Mouse (Mus musculus): ENCODE data around the gene Fkbp1a.

DNA sequence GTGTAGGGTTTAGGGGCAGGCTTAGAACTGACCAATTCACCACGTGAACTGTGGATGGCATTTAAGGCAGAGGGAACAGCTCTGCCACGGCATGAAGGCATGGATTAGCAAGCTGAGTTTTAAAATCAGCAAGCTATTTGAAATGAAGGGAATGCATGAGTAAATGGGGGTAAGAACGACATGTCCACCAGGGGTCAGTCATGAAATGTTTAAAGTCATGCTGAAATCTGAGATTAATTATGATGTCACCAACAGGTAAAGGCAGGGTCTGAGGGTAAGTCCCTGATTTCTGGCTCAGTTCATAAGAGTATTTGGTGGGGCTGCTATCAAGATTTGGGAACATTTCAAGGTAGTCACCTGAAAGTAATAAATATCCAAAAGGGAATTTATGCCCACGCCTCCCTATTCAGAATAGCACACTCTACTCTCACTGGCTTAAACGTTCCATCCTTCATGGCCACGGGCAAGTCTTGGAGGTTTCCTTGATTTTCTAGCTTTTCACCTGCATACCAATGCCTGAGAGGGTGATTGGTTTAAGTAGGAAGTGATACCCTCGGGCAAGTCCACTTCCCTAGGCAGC is 32.9 kb downstream of the Fkbp1a start:
- no peak for TF ChIP-seq EP300 (IDR thresholded peaks at IDR 0.05; ENCODE audit: low read depth)
- TF ChIP-seq CTCF (IDR thresholded peaks at IDR 0.05; ENCODE audit: low read depth): peak; percentile 54
